Mouse (Mus musculus): ENCODE measurements around the gene Plvap. TPM values are rescaled to one million over a fixed set of nuclear protein-coding genes. Genes with fewer than 3 reads are reported as not detected.

The Plvap gene
- polyA plus RNA-seq, 1 experiment, result 1,109 TPM

DNA sequence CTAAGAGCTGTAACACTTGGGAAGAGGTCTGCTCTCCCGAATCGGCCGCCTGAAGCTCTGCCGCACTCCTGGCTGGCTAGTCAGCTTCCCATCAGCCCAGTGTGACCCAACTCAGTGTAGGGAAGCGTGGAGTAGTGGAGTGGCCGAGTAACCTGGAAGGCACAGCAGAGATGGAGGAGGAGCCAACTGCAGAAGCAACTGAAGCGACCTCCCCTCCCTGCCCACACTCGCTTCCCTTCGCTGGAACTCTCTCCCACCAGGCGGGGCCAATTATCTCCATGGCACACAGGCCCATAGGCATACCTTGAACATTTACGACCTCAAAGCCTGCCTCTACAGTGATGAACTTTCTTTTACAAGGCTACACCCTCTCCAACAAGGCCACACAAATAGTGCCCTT lies 59.8 kb downstream of the Plvap start:
- WGBS, result 59% methylated on average over 11 of the region's 11 CpGs

DNA sequence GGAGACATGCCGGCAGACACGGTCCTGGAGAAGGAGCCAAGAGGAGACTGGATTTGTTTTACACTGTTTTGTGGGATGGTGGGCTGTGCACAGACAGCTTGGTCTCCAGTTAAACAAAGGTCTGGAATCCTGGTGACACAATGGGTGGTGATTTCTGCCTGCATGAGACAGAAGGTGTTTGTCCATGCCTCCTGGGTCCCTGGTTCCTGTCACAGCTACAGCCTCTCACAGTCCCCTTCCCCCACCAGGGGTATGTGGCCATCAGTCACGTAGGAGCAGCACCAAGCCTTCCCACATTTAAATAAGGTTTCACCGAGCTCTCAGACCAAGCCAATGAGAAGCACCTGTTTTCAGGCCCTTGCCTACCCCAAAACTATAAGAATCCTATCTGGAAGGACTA lies 60.2 kb downstream of the Plvap start:
- no peak for DNase-seq
- WGBS, result 66% methylated on average over 4 of the region's 4 CpGs
- TF ChIP-seq CTCF (IDR thresholded peaks at IDR 0.05; ENCODE audit: insufficient read depth, low read length) (no peak), POLR2A (IDR thresholded peaks at IDR 0.05; ENCODE audit: borderline replicate concordance, extremely low read depth, low read depth, low read length) (no peak)
- Histone ChIP-seq H3K4me3 (replicated peaks; ENCODE audit: extremely low read depth, low read depth, low read length) (no peak overlapping the region), H3K4me1 (ENCODE audit: control insufficient read depth, insufficient read depth, low read length) (no peaks in the 10 kb centered on the region)

More for the DNA sequence above, 59.8 kb downstream of the Plvap start:
- TF ChIP-seq CTCF (IDR thresholded peaks at IDR 0.05; ENCODE audit: insufficient read depth, low read length) (no peak), POLR2A (IDR thresholded peaks at IDR 0.05; ENCODE audit: borderline replicate concordance, extremely low read depth, low read depth, low read length) (no peak)
- no peak for DNase-seq
- Histone ChIP-seq H3K4me1 (ENCODE audit: control insufficient read depth, insufficient read depth, low read length) (no peaks in the 10 kb centered on the region), H3K4me3 (replicated peaks; ENCODE audit: extremely low read depth, low read depth, low read length) (no peak overlapping the region)

Other genes with a start within 250 kb of the Plvap start
- gene Myo9b, start 239.0 kb downstream of the Plvap start, polyA plus RNA-seq (2012; rRNA removed), result 32.7 and 37.6 TPM in 2 replicates
- gene Haus8, start 238.8 kb downstream of the Plvap start, polyA plus RNA-seq (2012; rRNA removed), result 6.4 and 9.8 TPM in 2 replicates
- 111 and 121 TPM in 2 replicates for gene Use1, start 144.9 kb downstream of the Plvap start, polyA plus RNA-seq (2012; rRNA removed)
- gene Ocel1, start 140.5 kb downstream of the Plvap start, polyA plus RNA-seq (2012; rRNA removed), result 16.9 and 21.1 TPM in 2 replicates
- 133 and 205 TPM in 2 replicates for gene Nr2f6, start 129.8 kb downstream of the Plvap start, polyA plus RNA-seq (2012; rRNA removed)
- 155 and 170 TPM in 2 replicates for gene Ushbp1, start 116.0 kb downstream of the Plvap start, polyA plus RNA-seq (2012; rRNA removed)
- 120 and 145 TPM in 2 replicates for gene Babam1, start 114.9 kb downstream of the Plvap start, polyA plus RNA-seq (2012; rRNA removed)
- gene Ankle1, start 105.7 kb downstream of the Plvap start, polyA plus RNA-seq (2012; rRNA removed), result 1.4 and 2.2 TPM in 2 replicates
- 38.1 and 43.3 TPM in 2 replicates for gene Abhd8, start 48.1 kb downstream of the Plvap start, polyA plus RNA-seq (2012; rRNA removed)
- gene Mrpl34, start 46.8 kb downstream of the Plvap start, polyA plus RNA-seq (2012; rRNA removed), result 59.4 and 72.5 TPM in 2 replicates
- 84.4 and 85.9 TPM in 2 replicates for gene Dda1, start 42.6 kb downstream of the Plvap start, polyA plus RNA-seq (2012; rRNA removed)
- 25.5 and 30.6 TPM in 2 replicates for gene Ano8, start 25.8 kb downstream of the Plvap start, polyA plus RNA-seq (2012; rRNA removed)
- gene Gtpbp3, start 23.6 kb downstream of the Plvap start, polyA plus RNA-seq (2012; rRNA removed), result 26.0 and 30.4 TPM in 2 replicates
- 0.42 and 0.49 TPM in 2 replicates for gene Ccdc194, start 14.0 kb upstream of the Plvap start, polyA plus RNA-seq (2012; rRNA removed)
- gene Bst2, start 25.7 kb upstream of the Plvap start, polyA plus RNA-seq (2012; rRNA removed), result 437 and 505 TPM in 2 replicates
- 131 and 132 TPM in 2 replicates for gene Mvb12a, start 31.2 kb upstream of the Plvap start, polyA plus RNA-seq (2012; rRNA removed)
- gene Tmem221, start 47.1 kb upstream of the Plvap start, polyA plus RNA-seq (2012; rRNA removed), result 18.5 and 25.2 TPM in 2 replicates
- 0.09 TPM in 1 of 2 replicates, not detected in the other for gene Nxnl1, start 54.8 kb upstream of the Plvap start, polyA plus RNA-seq (2012; rRNA removed)
- gene Slc27a1, start 57.1 kb upstream of the Plvap start, polyA plus RNA-seq (2012; rRNA removed), result 73.5 and 101 TPM in 2 replicates
- gene Pgls, start 80.4 kb upstream of the Plvap start, polyA plus RNA-seq (2012; rRNA removed), result 140 TPM in 2 replicates
- 4.8 and 5.4 TPM in 2 replicates for gene Fam129c, start 85.9 kb upstream of the Plvap start, polyA plus RNA-seq (2012; rRNA removed)
- gene Colgalt1, start 99.2 kb upstream of the Plvap start, polyA plus RNA-seq (2012; rRNA removed), result 172 and 200 TPM in 2 replicates
- 0.25 and 0.32 TPM in 2 replicates for gene Unc13a, start 160.0 kb upstream of the Plvap start, polyA plus RNA-seq (2012; rRNA removed)
- gene Jak3, start 164.5 kb upstream of the Plvap start, polyA plus RNA-seq (2012; rRNA removed), result 56.6 and 72.7 TPM in 2 replicates
- gene Insl3, start 177.5 kb upstream of the Plvap start, polyA plus RNA-seq (2012; rRNA removed), result 58.5 and 60.7 TPM in 2 replicates
- 25.0 and 31.3 TPM in 2 replicates for gene B3gnt3, start 190.0 kb upstream of the Plvap start, polyA plus RNA-seq (2012; rRNA removed)
- 20.0 and 23.3 TPM in 2 replicates for gene Fcho1, start 214.0 kb upstream of the Plvap start, polyA plus RNA-seq (2012; rRNA removed)